Mouse (Mus musculus) small intestine, adult 2 months (tissue): Measurements from ENCODE around the gene Ubr4.

ENCODE experiments used
- CTCF ChIP-seq: fragments of 200-500 bp; IDR thresholded peaks from 2 replicates; pipeline ENCODE4 v1.5.1; 2012; ENCODE audit warnings: low read depth, mild to moderate bottlenecking, control low read depth, inconsistent platforms, low read length, moderate library complexity, mixed read lengths; ENCODE audit not compliant: insufficient replicate concordance, insufficient read length; ENCODE audit errors: extremely low read depth
- POLR2A ChIP-seq: fragments of 200-500 bp; IDR thresholded peaks from 2 replicates; pipeline ENCODE4 v1.6.1; 2012; ENCODE audit warnings: low read depth, mild to moderate bottlenecking, control low read depth, inconsistent platforms, low read length, moderate library complexity

DNA sequence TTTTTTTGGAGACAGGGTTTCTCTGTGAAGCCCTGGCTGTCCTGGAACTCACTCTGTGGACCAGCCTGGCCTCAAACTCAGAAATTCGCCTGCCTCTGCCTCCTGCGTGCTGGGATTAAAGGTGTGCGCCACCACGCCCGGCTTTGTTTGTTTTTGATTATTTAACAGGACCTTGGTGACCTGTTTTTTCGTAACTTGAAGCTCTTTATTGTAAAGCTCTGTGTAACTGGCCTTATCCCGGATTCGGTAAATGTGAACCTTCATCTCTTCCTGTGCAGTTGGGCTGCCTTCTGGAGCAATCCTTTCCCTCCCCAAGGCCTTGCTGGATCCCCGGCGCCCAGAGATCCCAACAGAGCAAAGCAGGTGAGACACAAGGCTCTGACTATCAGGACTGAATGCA is 21.1 kb downstream of the Ubr4 start:
- TF ChIP-seq CTCF (no peak), POLR2A (no peak)
